Mouse (Mus musculus) ES-E14 (cell line): ENCODE results near the gene Lrrc1.

ENCODE experiments used
- CHD2 ChIP-seq: IDR thresholded peaks from 2 replicates; pipeline ENCODE4 v1.6.1; 2014; ENCODE audit warnings: mild to moderate bottlenecking, low read depth, low read length, inconsistent platforms
- HCFC1 ChIP-seq: IDR thresholded peaks from 2 replicates; pipeline ENCODE4 v1.6.1; 2012; ENCODE audit warnings: low read length, inconsistent platforms, borderline replicate concordance; ENCODE audit not compliant: insufficient read depth

DNA sequence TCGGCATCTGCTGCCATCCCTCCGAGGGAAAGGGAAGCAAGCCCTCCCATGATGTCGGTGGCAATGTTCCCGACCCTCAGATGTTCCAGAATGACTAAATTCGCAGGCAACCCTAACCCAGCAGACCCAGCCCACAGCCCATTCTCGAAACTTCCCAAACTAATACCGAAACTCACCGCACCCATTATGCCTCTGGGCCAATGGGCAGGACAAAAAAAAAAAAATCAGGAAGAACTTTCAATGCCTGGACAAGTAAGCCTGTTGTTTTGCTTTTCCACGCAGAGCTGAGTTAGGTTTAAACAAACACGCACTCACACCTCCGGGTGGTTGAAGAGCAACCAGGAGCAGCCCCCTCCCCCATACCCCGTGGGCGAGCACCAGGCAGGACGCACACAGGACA lies 118.6 kb downstream of the Lrrc1 start:
- TF ChIP-seq CHD2 = no peak
- no peak for TF ChIP-seq HCFC1
